Mouse (Mus musculus): ENCODE data around the gene Lce3e.

Lce3e gene

GRCm38 (mm10) chr3:92966761-92967160 is at the start of gene Lce3e:
Lce3e (plus strand) TSS chr3:92967061.
- DNase-seq = no peak

- DNase-seq = peak; percentile 14
Observed at GRCm38 (mm10) chr3:92920364-92920763, 46.5 kb upstream of the Lce3e start.

GRCm38 (mm10) chr3:92926130-92926529 is 40.7 kb upstream of the Lce3e start, which contains the start of gene Lce3a:
Lce3a (minus strand) TSS chr3:92926230.
- DNase-seq = no peak

GRCm38 (mm10) chr3:92932679-92933078 is 34.2 kb upstream of the Lce3e start, which contains the start of gene Lce3b:
Lce3b (plus strand) TSS chr3:92932979.
- no peak for DNase-seq

GRCm38 (mm10) chr3:92944186-92944585 is 22.7 kb upstream of the Lce3e start, which contains the start of gene Lce3c:
Lce3c (plus strand) TSS chr3:92944486.
- DNase-seq = no peak

- DNase-seq = no peak
Observed at GRCm38 (mm10) chr3:92957090-92957489, 9.8 kb upstream of the Lce3e start, which contains the start of gene Lce3d. Lce3d (plus strand) TSS chr3:92957390.

GRCm38 (mm10) chr3:92978484-92978883 is 11.6 kb downstream of the Lce3e start:
- no peak for DNase-seq

- no peak for DNase-seq
Observed at GRCm38 (mm10) chr3:92991926-92992325, 25.1 kb downstream of the Lce3e start, which contains the start of gene Lce3f. Lce3f (plus strand) TSS chr3:92992226.

GRCm38 (mm10) chr3:92998691-92999090 is 31.8 kb downstream of the Lce3e start:
- peak; percentile 88 for DNase-seq

- DNase-seq = no peak
Observed at GRCm38 (mm10) chr3:93000621-93001020, 33.8 kb downstream of the Lce3e start.

GRCm38 (mm10) chr3:93002843-93003242 is 36.0 kb downstream of the Lce3e start:
- DNase-seq = no peak

- peak; percentile 31 for DNase-seq
Observed at GRCm38 (mm10) chr3:93014378-93014801, 47.5 kb downstream of the Lce3e start.

GRCm38 (mm10) chr3:93014871-93015270 is 48.0 kb downstream of the Lce3e start:
- no peak for DNase-seq

GRCm38 (mm10) chr3:93015460-93016104 is 48.7 kb downstream of the Lce3e start, which contains the start of gene Crct1:
Crct1 (minus strand) TSS chr3:93015687.
- DNase-seq = no peak
